Mouse (Mus musculus): ENCODE measurements around the gene Cpne6.

DNA sequence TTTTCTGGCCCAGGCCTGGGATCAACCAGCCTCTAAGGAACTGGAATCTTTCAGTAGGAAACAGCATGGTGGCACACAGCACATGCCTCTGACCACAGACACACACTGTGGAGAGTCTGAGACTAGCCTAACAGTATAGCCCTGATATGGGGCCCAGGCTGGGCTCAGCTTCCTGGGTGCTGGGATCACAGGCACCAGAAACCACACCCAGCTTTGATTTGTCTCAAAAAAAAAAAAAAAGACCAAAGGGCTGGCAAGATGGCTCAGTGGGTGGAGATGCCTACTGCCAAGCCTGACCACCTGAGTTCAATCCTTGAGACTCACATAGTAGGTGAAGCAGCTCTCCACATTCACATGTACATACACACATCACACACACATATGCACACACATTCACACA, 44.4 kb downstream of the Cpne6 start:
- TF ChIP-seq IRF4 (IDR thresholded peaks at IDR 0.05; ENCODE audit: low read depth, low read length): no peak
- no peak for TF ChIP-seq POLR2A (IDR thresholded peaks at IDR 0.05; ENCODE audit: low read depth, low read length)
- TF ChIP-seq EP300 (IDR thresholded peaks at IDR 0.05; ENCODE audit: low read length): no peak
- TF ChIP-seq JUND (conservative IDR thresholded peaks at IDR 0.05; ENCODE audit: low read depth, low read length): no peak
- no peak for TF ChIP-seq MYC (IDR thresholded peaks at IDR 0.05; ENCODE audit: low read depth, low read length)
- TF ChIP-seq CTCF (conservative IDR thresholded peaks at IDR 0.05 in 1 of 2, IDR thresholded peaks at IDR 0.05 in 1 of 2; ENCODE audit: low read depth in 2 of 2, low read length in 2 of 2): no peak
- TF ChIP-seq BHLHE40 (IDR thresholded peaks at IDR 0.05; ENCODE audit: low read depth, low read length): no peak
- no peak for TF ChIP-seq MAX (IDR thresholded peaks at IDR 0.05; ENCODE audit: low read length)
